Mouse (Mus musculus) midbrain, postnatal 0 days (tissue): ENCODE measurements around the gene Cdk12. TPM values are rescaled to one million over a fixed set of nuclear protein-coding genes. Genes with fewer than 3 reads are reported as not detected.

Source experiments
- ATAC-seq: fragments of 200-750 bp; cut with Nextera tagmentation; 2 replicates; pipeline ENCODE4 v1.8.0; 2017; ENCODE audit warnings: moderate number of reproducible peaks, mild to moderate bottlenecking, moderate TSS enrichment, moderate library complexity; ENCODE audit not compliant: low FRiP score
- DNase-seq: peaks from one replicate; pipeline ENCODE4 v3.0.0-alpha.2; 2015; ENCODE audit warnings: low spot score
- H3K27ac ChIP-seq: fragments of 300-500 bp; sonication (generic); 2 replicates; pipeline ENCODE4 v1.5.1; 2014; ENCODE audit warnings: low read depth, mild to moderate bottlenecking, low read length, mixed read lengths
- H3K27me3 ChIP-seq: fragments of 300-500 bp; sonication (generic); 2 replicates; pipeline ENCODE4 v1.6.1; 2014; ENCODE audit warnings: low read length, control low read depth, mixed read lengths; ENCODE audit not compliant: insufficient read depth
- H3K36me3 ChIP-seq: fragments of 300-500 bp; sonication (generic); 2 replicates; pipeline ENCODE4 v1.6.1; 2014; ENCODE audit warnings: low read length, control low read depth, mixed read lengths; ENCODE audit not compliant: insufficient read depth
- H3K4me1 ChIP-seq: fragments of 300-500 bp; sonication (generic); 2 replicates; pipeline ENCODE4 v1.6.1; 2014; ENCODE audit warnings: mild to moderate bottlenecking, control low read depth, antibody characterized with exemption, low read length, mixed read lengths; ENCODE audit not compliant: insufficient read depth
- H3K4me2 ChIP-seq: fragments of 300-500 bp; sonication (generic); 2 replicates; pipeline ENCODE4 v1.6.1; 2014; ENCODE audit warnings: low read depth, mild to moderate bottlenecking, low read length, mixed read lengths; ENCODE audit not compliant: poor library complexity, severe bottlenecking
- H3K4me3 ChIP-seq: fragments of 300-500 bp; sonication (generic); 2 replicates; pipeline ENCODE4 v1.5.1; 2014; ENCODE audit warnings: low read depth, mild to moderate bottlenecking, low read length, moderate library complexity
- H3K9ac ChIP-seq: fragments of 300-500 bp; sonication (generic); replicated peaks from 2 replicates; pipeline ENCODE4 v1.6.1; 2014; ENCODE audit warnings: mild to moderate bottlenecking, low read length, moderate library complexity, mixed read lengths; ENCODE audit not compliant: poor library complexity, severe bottlenecking
- H3K9me3 ChIP-seq: fragments of 300-500 bp; sonication (generic); 2 replicates; pipeline ENCODE4 v1.6.1; 2016; ENCODE audit warnings: low read length, control low read depth
- CTCF ChIP-seq: IDR thresholded peaks from 2 replicates; pipeline ENCODE4 v1.5.1; 2016; ENCODE audit warnings: antibody characterized with exemption, mild to moderate bottlenecking
- WGBS: fragments of 180-500 bp; shearing (Covaris S2); extraction: QIAGEN DNeasy Blood & Tissue Kit; methylation state at CpG from one replicate; pipeline ENCODE4 v1.1.7; 2014; 5-methylcytosine and 5-hydroxymethylcytosine counted together
- polyA plus RNA-seq: library from polyadenylated mRNA; unstranded; fragments of >200 nt; fragmentation: Nextera tagmentation; extraction: Ambion mirVana; gene quantifications from 2 replicates; pipeline ENCODE4 v1.2.1, GENCODE M21; 2015
- total RNA-seq: library from RNA; depleted of rRNA; stranded (reverse); fragments of >200 nt; gene quantifications from 2 replicates; pipeline ENCODE4 v1.2.3, GENCODE M21; 2014

Gene Cdk12
- total and polyA plus RNA-seq, 2 experiments from 2014 or later: 5.7 to 25.8 TPM

DNA sequence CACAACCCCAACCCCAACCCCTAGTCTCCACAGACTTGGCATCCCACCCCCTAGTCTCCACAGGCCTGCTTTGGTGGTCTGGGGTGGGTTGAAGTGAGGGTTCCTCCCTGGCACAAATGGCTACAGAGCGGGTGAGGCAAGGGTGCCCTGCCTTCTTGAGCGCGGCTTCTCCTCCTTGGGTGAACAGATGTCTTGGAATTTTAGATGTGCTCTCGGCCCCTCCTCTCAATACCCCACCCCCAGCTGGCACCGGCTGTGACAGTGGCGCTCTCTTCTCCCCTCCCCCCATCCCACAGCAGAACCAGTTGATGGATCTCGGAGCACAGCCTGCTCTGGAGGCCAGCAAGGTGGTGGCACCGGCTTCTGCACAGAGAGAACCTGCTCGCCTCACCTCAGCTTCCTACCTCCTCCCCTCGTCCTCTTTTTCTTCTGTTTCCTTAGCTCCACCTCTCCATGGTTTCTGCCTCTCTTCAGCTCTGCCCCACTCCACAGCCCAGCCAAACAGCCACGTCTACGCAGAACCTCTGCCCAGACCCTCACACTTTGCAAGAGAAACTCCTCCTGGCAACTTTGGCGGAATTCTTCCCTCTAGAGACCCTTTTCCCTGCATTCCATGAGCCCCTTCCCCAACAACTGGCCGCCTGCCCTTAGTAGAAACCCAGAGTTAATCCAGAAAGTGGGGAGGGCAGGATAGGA is 115.7 kb downstream of the Cdk12 start:
- H3K4me1 ChIP-seq: no peaks in the 10 kb centered on the region

DNA sequence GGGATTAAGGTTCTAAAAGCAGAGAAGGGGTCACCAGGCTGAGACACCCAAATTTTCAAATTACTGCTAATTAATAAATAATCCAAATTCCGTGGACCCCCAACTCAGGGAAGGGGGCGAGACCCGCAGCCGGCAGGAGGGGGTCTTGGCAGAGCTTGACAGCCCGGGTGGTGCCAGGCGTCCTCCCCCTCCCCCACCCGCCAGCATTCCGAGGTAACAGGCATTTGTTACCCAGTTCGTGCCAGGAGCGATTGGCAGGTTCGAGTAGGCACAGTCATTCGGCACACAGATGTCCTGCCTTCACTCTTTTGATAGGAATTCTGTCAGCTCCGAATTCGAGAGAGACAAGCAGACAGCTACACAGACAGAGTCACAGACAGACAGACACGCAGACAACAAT is 116.3 kb downstream of the Cdk12 start:
- Histone ChIP-seq H3K27me3 (peaks cover 75% of the 10 kb centered on the region), H3K27ac (no peak overlapping the region), H3K36me3 (no peaks in the 10 kb centered on the region), H3K4me2 (no peak overlapping the region), H3K4me1 (no peaks in the 10 kb centered on the region), H3K9ac (no peak overlapping the region), H3K9me3 (no peaks in the 10 kb centered on the region), H3K4me3 (no peak overlapping the region)
- 2% methylated on average over 15 of the region's 15 CpGs for WGBS
- no peak for TF ChIP-seq CTCF
- ATAC-seq (no peak), DNase-seq (no peak)

More for the DNA sequence above, 115.7 kb downstream of the Cdk12 start:
- 3% methylated on average over 14 of the region's 14 CpGs for WGBS
- H3K27ac ChIP-seq: no peak overlapping the region
- H3K9me3 ChIP-seq: no peaks in the 10 kb centered on the region
- TF ChIP-seq CTCF: no peak
- H3K9ac ChIP-seq: no peak overlapping the region
- ATAC-seq (no peak), DNase-seq (no peak)
- no peak overlapping the region for H3K4me2 ChIP-seq
- H3K27me3 ChIP-seq: peaks cover 74% of the 10 kb centered on the region
- no peak overlapping the region for H3K4me3 ChIP-seq
- H3K36me3 ChIP-seq: no peaks in the 10 kb centered on the region

DNA sequence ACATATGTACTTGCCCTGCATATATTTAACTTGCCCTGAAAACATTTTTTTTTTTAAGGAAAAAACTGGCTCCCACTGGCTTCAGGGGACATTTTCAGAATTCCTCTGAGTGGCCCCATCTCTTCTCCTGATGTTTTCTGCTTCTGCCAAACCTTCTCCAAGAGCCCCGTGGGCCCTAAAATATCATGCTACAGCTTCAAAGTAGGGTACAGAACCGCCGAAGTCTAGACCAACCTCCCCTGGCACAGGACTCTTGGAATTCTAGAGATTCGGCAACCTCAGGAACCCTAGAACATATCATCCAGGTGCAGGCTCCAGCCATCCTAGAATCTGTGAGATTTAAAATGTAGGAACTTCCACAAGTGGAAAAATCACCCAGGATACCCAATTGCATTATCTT is 116.7 kb downstream of the Cdk12 start:
- H3K4me3 ChIP-seq: no peak overlapping the region
- H3K36me3 ChIP-seq: no peaks in the 10 kb centered on the region
- no peak overlapping the region for H3K4me2 ChIP-seq
- no peaks in the 10 kb centered on the region for H3K9me3 ChIP-seq
- no peak overlapping the region for H3K9ac ChIP-seq
- DNase-seq (no peak), ATAC-seq (no peak)
- peaks cover 79% of the 10 kb centered on the region for H3K27me3 ChIP-seq
- H3K27ac ChIP-seq: no peak overlapping the region
- no peak for TF ChIP-seq CTCF
- WGBS: 11% methylated on average over 4 of the region's 4 CpGs
- no peaks in the 10 kb centered on the region for H3K4me1 ChIP-seq

DNA sequence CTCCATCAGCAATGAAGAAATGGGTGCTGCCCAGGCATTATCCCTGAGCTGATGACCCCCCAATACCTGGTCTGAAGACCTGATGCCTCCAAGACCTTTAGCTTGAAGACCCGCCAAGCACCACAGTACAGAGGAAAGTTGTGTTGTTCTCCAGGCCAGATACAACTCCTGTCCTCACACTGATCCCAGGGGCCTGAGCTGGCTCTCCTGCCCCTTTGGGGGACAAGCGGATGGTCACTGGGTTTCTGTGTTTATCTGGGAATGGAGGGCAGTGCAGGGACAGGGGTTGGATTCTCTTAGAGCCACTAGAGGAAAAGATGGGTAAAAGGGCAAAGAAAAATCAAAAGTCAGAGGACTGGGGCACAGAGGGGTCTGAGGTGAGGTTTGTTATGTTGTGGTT is 117.1 kb downstream of the Cdk12 start:
- no peak overlapping the region for H3K4me3 ChIP-seq
- no peaks in the 10 kb centered on the region for H3K36me3 ChIP-seq
- ATAC-seq (no peak), DNase-seq (no peak)
- H3K4me1 ChIP-seq: no peaks in the 10 kb centered on the region
- no peak overlapping the region for H3K4me2 ChIP-seq
- no peak overlapping the region for H3K9ac ChIP-seq
- no peaks in the 10 kb centered on the region for H3K9me3 ChIP-seq
- no peak for TF ChIP-seq CTCF
- WGBS: 8% methylated on average over 2 of the region's 2 CpGs
- no peak overlapping the region for H3K27ac ChIP-seq
- H3K27me3 ChIP-seq: peaks cover 80% of the 10 kb centered on the region

DNA sequence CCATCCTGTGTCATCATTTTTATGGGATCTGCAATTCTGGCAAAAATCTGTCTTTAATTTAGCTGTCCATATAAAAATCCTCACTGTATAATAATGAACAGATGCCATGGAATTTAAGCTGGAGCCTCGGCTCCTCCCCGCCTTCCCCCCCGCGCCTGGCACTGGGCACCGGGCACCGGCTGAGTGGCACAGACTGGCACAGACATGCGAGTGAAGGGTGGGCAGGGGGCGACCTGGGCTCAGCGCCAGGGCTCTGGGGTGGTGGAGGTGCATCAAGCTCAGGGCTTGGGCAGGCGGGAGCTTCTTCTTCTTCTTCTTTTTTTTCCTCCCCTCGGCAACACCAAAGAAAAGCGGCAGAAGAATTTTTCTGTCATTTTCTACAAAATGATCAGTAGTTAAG is 117.5 kb downstream of the Cdk12 start:
- Histone ChIP-seq H3K9ac (no peak overlapping the region), H3K4me1 (no peaks in the 10 kb centered on the region), H3K27me3 (peaks cover 80% of the 10 kb centered on the region), H3K4me2 (no peak overlapping the region), H3K36me3 (no peaks in the 10 kb centered on the region), H3K27ac (no peak overlapping the region), H3K4me3 (no peak overlapping the region), H3K9me3 (no peaks in the 10 kb centered on the region)
- ATAC-seq (no peak), DNase-seq (peak; percentile 61)
- WGBS: 4% methylated on average over 12 of the region's 12 CpGs
- no peak for TF ChIP-seq CTCF

DNA sequence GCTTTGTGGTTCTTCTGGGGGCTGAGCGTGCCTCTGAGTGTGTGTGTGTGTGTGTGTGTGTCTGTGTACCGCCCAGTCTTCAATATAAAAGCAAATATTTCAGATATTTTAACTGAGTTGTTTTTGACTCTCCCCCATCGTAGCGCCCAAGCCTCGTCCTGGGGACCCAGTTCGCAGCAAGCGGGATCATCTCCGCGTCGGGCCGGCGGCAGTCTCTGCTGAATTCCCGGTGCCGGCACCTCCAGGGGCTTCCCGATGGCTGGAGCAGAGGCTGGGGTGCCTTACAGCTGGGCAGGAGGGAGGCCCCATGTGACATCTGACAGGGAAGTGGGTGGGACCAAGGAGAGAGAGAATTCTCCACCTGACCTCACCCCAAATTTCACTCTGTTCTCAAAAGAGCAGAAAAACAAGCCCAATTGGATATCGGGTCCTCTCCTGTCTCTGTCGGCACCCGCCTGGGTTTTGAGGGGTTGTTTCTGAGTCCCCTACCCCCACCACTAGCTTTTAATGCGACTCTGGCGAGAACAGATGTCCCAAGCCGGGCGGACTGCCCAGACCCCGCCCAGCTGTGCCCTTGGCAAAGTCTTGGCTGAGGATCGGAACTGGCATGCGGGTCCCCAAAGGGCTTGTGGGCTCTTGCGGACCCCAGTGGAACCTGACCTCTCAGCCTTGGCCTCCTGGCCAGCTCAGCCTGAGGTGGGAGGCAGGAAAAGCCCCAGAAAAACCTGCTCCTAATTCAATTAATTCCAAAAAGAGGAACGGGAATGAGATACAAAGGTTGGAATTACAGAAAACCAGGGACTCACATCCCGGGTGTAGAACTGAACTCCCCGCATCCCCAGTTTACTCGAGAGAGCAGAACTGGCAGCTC is 118.2 kb downstream of the Cdk12 start:
- DNase-seq (peak; percentile 69), ATAC-seq (no peak)
- H3K27ac ChIP-seq: no peak overlapping the region
- WGBS: 1% methylated on average over 30 of the region's 30 CpGs
- H3K36me3 ChIP-seq: no peaks in the 10 kb centered on the region
- H3K4me1 ChIP-seq: no peaks in the 10 kb centered on the region
- H3K4me2 ChIP-seq: peak overlapping the region; percentile 13; the same call in 1 of the 2 replicates
- H3K9me3 ChIP-seq: no peaks in the 10 kb centered on the region
- H3K4me3 ChIP-seq: no peak overlapping the region
- H3K27me3 ChIP-seq: peaks cover 80% of the 10 kb centered on the region
- H3K9ac ChIP-seq: no peak overlapping the region
- TF ChIP-seq CTCF: no peak
